Mouse (Mus musculus) CD8-positive naive resting alpha-beta T cell, adult 2 months (primary cell): ENCODE results near the gene Cd33.
A peak's percentile ranks its signal among the peaks of the same experiment; 100 is the strongest.

ENCODE experiments used
- DNase-seq, 2 experiments: peaks; one replicate each; pipeline ENCODE4 v3.0.0; 2022; ENCODE audit warnings: low read depth in 2 of 2, low spot score in 2 of 2

Cd33 gene

GRCm38 (mm10) chr7:43544225-43544977 is at the start of gene Cd33:
Gene Cd33 (minus strand): TSS chr7:43544428.
- no peak for DNase-seq

GRCm38 (mm10) chr7:43584790-43585189 is 40.6 kb upstream of the Cd33 start:
- DNase-seq, result no peak

- DNase-seq, result no peak
These were observed 36.3 kb upstream of the Cd33 start for GRCm38 (mm10) chr7:43580526-43580925.

GRCm38 (mm10) chr7:43579440-43580171 is 35.4 kb upstream of the Cd33 start, which contains the start of gene Zfp719:
Gene Zfp719 (plus strand): TSS chr7:43579610.
- DNase-seq, result peak; percentile 89

- no peak for DNase-seq
These were observed 27.0 kb upstream of the Cd33 start for GRCm38 (mm10) chr7:43571216-43571615.

GRCm38 (mm10) chr7:43563300-43563699 is 19.1 kb upstream of the Cd33 start:
- DNase-seq, result no peak

GRCm38 (mm10) chr7:43562651-43563070 is 18.4 kb upstream of the Cd33 start:
- DNase-seq, result no peak

GRCm38 (mm10) chr7:43562006-43562633 is 17.9 kb upstream of the Cd33 start, which contains the start of gene Zfp658:
Gene Zfp658 (plus strand): TSS chr7:43562256.
- peak; percentile 84 to 87 for DNase-seq

- no peak for DNase-seq
These were observed 12.7 kb upstream of the Cd33 start for GRCm38 (mm10) chr7:43556901-43557300.

GRCm38 (mm10) chr7:43555351-43555750 is 11.1 kb upstream of the Cd33 start:
- DNase-seq, result no peak

GRCm38 (mm10) chr7:43554550-43554949 is 10.3 kb upstream of the Cd33 start:
- no peak for DNase-seq

GRCm38 (mm10) chr7:43553153-43553552 is 8.9 kb upstream of the Cd33 start:
- DNase-seq, result no peak

GRCm38 (mm10) chr7:43548206-43548605 is 4.0 kb upstream of the Cd33 start:
- DNase-seq, result no peak

GRCm38 (mm10) chr7:43547666-43548065 is 3.4 kb upstream of the Cd33 start:
- DNase-seq, result no peak

GRCm38 (mm10) chr7:43545656-43546545 is 1.7 kb upstream of the Cd33 start:
- no peak for DNase-seq

GRCm38 (mm10) chr7:43538524-43538923 is 5.7 kb downstream of the Cd33 start:
- DNase-seq, result no peak

GRCm38 (mm10) chr7:43532936-43533505 is 11.2 kb downstream of the Cd33 start:
- DNase-seq, result no peak

- DNase-seq, result no peak
These were observed 13.9 kb downstream of the Cd33 start for GRCm38 (mm10) chr7:43530216-43530785.

- no peak for DNase-seq
These were observed 18.9 kb downstream of the Cd33 start for GRCm38 (mm10) chr7:43525313-43525712.

GRCm38 (mm10) chr7:43522776-43523175 is 21.5 kb downstream of the Cd33 start:
- DNase-seq, result no peak
